Mouse (Mus musculus) E14TG2a.4 (cell line): Measurements from ENCODE around the gene Chil4.

Source experiments
- CTCF ChIP-seq: conservative IDR thresholded peaks from 2 replicates; pipeline ENCODE4 v1.5.1; 2014; ENCODE audit warnings: low read length
- NANOG ChIP-seq: IDR thresholded peaks from 2 replicates; pipeline ENCODE4 v1.6.1; 2014; ENCODE audit warnings: borderline replicate concordance, low read length, mixed read lengths
- POU5F1 ChIP-seq: IDR thresholded peaks from 2 replicates; pipeline ENCODE4 v1.6.1; 2014; ENCODE audit warnings: low read length, borderline replicate concordance

- no peak for TF ChIP-seq CTCF
- no peak for TF ChIP-seq POU5F1
- TF ChIP-seq NANOG: no peak
Observed at GRCm38 (mm10) chr3:106265854-106266253, 46.5 kb upstream of the Chil4 start.
